Mouse (Mus musculus): Measurements from ENCODE around the gene Ninj2.
A peak's percentile ranks its signal among the peaks of the same experiment; 100 is the strongest.

DNA sequence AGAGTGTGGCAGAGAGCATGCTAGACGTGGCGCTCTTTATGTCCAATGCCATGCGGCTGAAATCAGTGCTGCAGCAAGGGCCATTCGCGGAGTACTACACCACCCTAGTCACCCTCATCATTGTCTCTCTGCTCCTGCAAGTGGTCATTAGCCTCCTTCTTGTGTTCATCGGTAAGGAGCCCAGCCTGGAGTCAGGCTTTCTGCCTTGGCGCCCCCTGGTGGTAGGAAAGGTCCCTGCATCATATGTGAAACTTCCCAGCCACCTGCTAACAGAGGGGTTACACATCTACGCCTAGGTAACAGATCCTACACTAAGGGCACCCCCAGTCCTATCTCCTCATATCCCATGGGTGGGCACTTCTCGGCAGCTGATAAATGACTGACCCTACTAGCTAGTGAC is 104.8 kb downstream of the Ninj2 start:
- TF ChIP-seq CTCF (IDR thresholded peaks at IDR 0.05 in 2 of 3, conservative IDR thresholded peaks at IDR 0.05 in 1 of 3; ENCODE audit: control insufficient read depth in 1 of 3, insufficient read depth in 1 of 3, low read depth in 2 of 3, low read length in 3 of 3, poor library complexity in 1 of 3, severe bottlenecking in 1 of 3) = peak; percentile 88 to 98 (median 97)
- TF ChIP-seq EP300 (IDR thresholded peaks at IDR 0.05; ENCODE audit: low read depth in 1 of 2, low read length in 2 of 2) = no peak
- no peak for TF ChIP-seq POLR2A (IDR thresholded peaks at IDR 0.05; ENCODE audit: control insufficient read depth in 1 of 2, insufficient read depth in 1 of 2, low read depth in 1 of 2, low read length in 2 of 2, poor library complexity in 1 of 2)
- TF ChIP-seq GATA1 (IDR thresholded peaks at IDR 0.05; ENCODE audit: low read depth, low read length) = no peak
- TF ChIP-seq POLR2AphosphoS2 (IDR thresholded peaks at IDR 0.05; ENCODE audit: low read length) = no peak
- no peak for TF ChIP-seq POLR2AphosphoS5 (IDR thresholded peaks at IDR 0.05; ENCODE audit: borderline replicate concordance, low read depth, low read length)
- no peak for TF ChIP-seq USF1 (IDR thresholded peaks at IDR 0.05; ENCODE audit: low read depth, low read length)
- TF ChIP-seq TAL1 (IDR thresholded peaks at IDR 0.05; ENCODE audit: low read length) = no peak
- no peak for TF ChIP-seq HCFC1 (IDR thresholded peaks at IDR 0.05; ENCODE audit: low read depth, low read length)
- no peak for TF ChIP-seq JUND (IDR thresholded peaks at IDR 0.05; ENCODE audit: low read depth, low read length)
- TF ChIP-seq ZMIZ1 (IDR thresholded peaks at IDR 0.05; ENCODE audit: low read depth, low read length) = no peak
- no peak for TF ChIP-seq USF2 (IDR thresholded peaks at IDR 0.05; ENCODE audit: borderline replicate concordance in 1 of 2, insufficient read depth in 1 of 2, low read depth in 1 of 2, low read length in 2 of 2)
- no peak for TF ChIP-seq E2F4 (IDR thresholded peaks at IDR 0.05; ENCODE audit: borderline replicate concordance, low read depth, low read length)
- TF ChIP-seq ZNF384 (IDR thresholded peaks at IDR 0.05; ENCODE audit: low read depth, low read length) = no peak

Measured in MEL (cell line).